Mouse (Mus musculus) stomach, embryonic 16.5 days (tissue): Measurements from ENCODE around the gene Gm42372. TPM values are rescaled to one million over a fixed set of nuclear protein-coding genes. Genes with fewer than 3 reads are reported as not detected.
"Not testable (repeated sequence)": the region's sequence is repeated elsewhere in the genome, so short reads cannot be mapped to it uniquely, and the experiment has no call there.

Experiments
- ATAC-seq: fragments of 200-750 bp; cut with Nextera tagmentation; 2 replicates; pipeline ENCODE4 v1.8.0; 2017; ENCODE audit warnings: moderate number of reproducible peaks, moderate TSS enrichment; ENCODE audit not compliant: insufficient read depth, low FRiP score
- H3K27ac ChIP-seq: fragments of 300-500 bp; sonication (generic); 2 replicates; pipeline ENCODE4 v1.5.1; 2014; ENCODE audit warnings: low read length
- H3K27me3 ChIP-seq: fragments of 300-500 bp; sonication (generic); 2 replicates; pipeline ENCODE4 v1.6.1; 2014; ENCODE audit warnings: low read length, control low read depth, mixed read lengths; ENCODE audit not compliant: control insufficient read depth, insufficient read depth
- H3K36me3 ChIP-seq: fragments of 300-500 bp; sonication (generic); 2 replicates; pipeline ENCODE4 v1.6.1; 2014; ENCODE audit warnings: low read length; ENCODE audit not compliant: control insufficient read depth, insufficient read depth
- H3K4me1 ChIP-seq: fragments of 300-500 bp; sonication (generic); 2 replicates; pipeline ENCODE4 v1.6.1; 2014; ENCODE audit warnings: low read length, control low read depth, mixed read lengths; ENCODE audit not compliant: control insufficient read depth, insufficient read depth
- H3K4me2 ChIP-seq: fragments of 300-500 bp; sonication (generic); 2 replicates; pipeline ENCODE4 v1.6.1; 2014; ENCODE audit warnings: low read depth, low read length, mixed read lengths
- H3K4me3 ChIP-seq: fragments of 300-500 bp; sonication (generic); replicated peaks from 2 replicates; pipeline ENCODE4 v1.5.1; 2014; ENCODE audit warnings: mild to moderate bottlenecking, low read length
- H3K9ac ChIP-seq: fragments of 300-500 bp; sonication (generic); 2 replicates; pipeline ENCODE4 v1.6.1; 2014; ENCODE audit warnings: low read length
- H3K9me3 ChIP-seq: fragments of 300-500 bp; sonication (generic); replicated peaks from 2 replicates; pipeline ENCODE4 v1.6.1; 2016; ENCODE audit warnings: low read length, control low read depth; ENCODE audit not compliant: control insufficient read depth
- WGBS: fragments of 180-500 bp; shearing (Covaris S2); extraction: QIAGEN DNeasy Blood & Tissue Kit; methylation state at CpG from one replicate; pipeline ENCODE4 v1.1.7; 2014; 5-methylcytosine and 5-hydroxymethylcytosine counted together
- polyA plus RNA-seq: library from polyadenylated mRNA; unstranded; fragments of >200 nt; fragmentation: Nextera tagmentation; extraction: Ambion mirVana; gene quantifications from 2 replicates; pipeline ENCODE4 v1.2.1, GENCODE M21; 2015

Gm42372 gene
- polyA plus RNA-seq, 1 experiment from 2014 or later, result 0.25 TPM

- 14% methylated on average over 53 of the region's 53 CpGs for WGBS
- H3K9me3 ChIP-seq, result no peaks in the 10 kb centered on the region
- no peaks in the 10 kb centered on the region for H3K36me3 ChIP-seq
- H3K27me3 ChIP-seq, result peaks cover 27% of the 10 kb centered on the region
- ATAC-seq, result no peak
- peaks cover 51% of the 10 kb centered on the region for H3K4me1 ChIP-seq
- peak overlapping the region; percentile 87 for H3K4me2 ChIP-seq
- H3K27ac ChIP-seq, result peak overlapping the region; percentile 38
- H3K9ac ChIP-seq, result peak overlapping the region; percentile 70
- H3K4me3 ChIP-seq, result peak overlapping the region; percentile 43
Measured at GRCm38 (mm10) chr7:16946441-16947348, 36.2 kb upstream of the Gm42372 start.

- Histone ChIP-seq H3K4me3 (peak overlapping the region; percentile 43), H3K9ac (peak overlapping the region; percentile 70), H3K9me3 (no peaks in the 10 kb centered on the region), H3K36me3 (no peaks in the 10 kb centered on the region), H3K27ac (peak overlapping the region; percentile 76), H3K27me3 (peaks cover 27% of the 10 kb centered on the region), H3K4me1 (peaks cover 51% of the 10 kb centered on the region), H3K4me2 (peak overlapping the region; percentile 87)
- no peak for ATAC-seq
- 24% methylated on average over 22 of the region's 22 CpGs for WGBS
Measured at GRCm38 (mm10) chr7:16947349-16947895, 35.5 kb upstream of the Gm42372 start.

- Histone ChIP-seq H3K36me3 (no peaks in the 10 kb centered on the region), H3K4me3 (no peak overlapping the region; the same call in 1 of the 2 replicates), H3K4me1 (peaks cover 51% of the 10 kb centered on the region), H3K27me3 (peaks cover 27% of the 10 kb centered on the region), H3K9ac (peak overlapping the region; percentile 55), H3K4me2 (peak overlapping the region; percentile 87), H3K27ac (peak overlapping the region; percentile 76), H3K9me3 (no peaks in the 10 kb centered on the region)
- 6% methylated on average over 4 of the region's 4 CpGs for WGBS
- ATAC-seq, result peak; percentile 22; the same call in 1 of the 2 replicates
Measured at GRCm38 (mm10) chr7:16947959-16948361, 34.9 kb upstream of the Gm42372 start.

- Histone ChIP-seq H3K4me1 (peaks cover 49% of the 10 kb centered on the region), H3K27me3 (peaks cover 27% of the 10 kb centered on the region), H3K9ac (no peak overlapping the region), H3K4me3 (no peak overlapping the region), H3K36me3 (no peaks in the 10 kb centered on the region), H3K4me2 (no peak overlapping the region), H3K27ac (no peak overlapping the region), H3K9me3 (no peaks in the 10 kb centered on the region)
- WGBS, result 74% methylated on average over 8 of the region's 8 CpGs
- ATAC-seq, result no peak
Measured at GRCm38 (mm10) chr7:16948923-16949458, 33.9 kb upstream of the Gm42372 start.

GRCm38 (mm10) chr7:16949908-16950841 is 32.7 kb upstream of the Gm42372 start:
- H3K27ac ChIP-seq, result no peak overlapping the region
- ATAC-seq, result peak; percentile 52; the same call in 1 of the 2 replicates
- 10% methylated on average over 29 of the region's 29 CpGs for WGBS
- peak overlapping the region; percentile 57 for H3K4me2 ChIP-seq
- no peaks in the 10 kb centered on the region for H3K36me3 ChIP-seq
- peaks cover 40% of the 10 kb centered on the region for H3K4me1 ChIP-seq
- H3K9ac ChIP-seq, result peak overlapping the region; percentile 59
- peak overlapping the region; percentile 35 for H3K4me3 ChIP-seq
- no peaks in the 10 kb centered on the region for H3K9me3 ChIP-seq
- peaks cover 22% of the 10 kb centered on the region for H3K27me3 ChIP-seq

- Histone ChIP-seq H3K4me2 (peak overlapping the region; percentile 17; the same call in 1 of the 2 replicates), H3K4me3 (no peak overlapping the region), H3K27ac (no peak overlapping the region), H3K9me3 (no peaks in the 10 kb centered on the region), H3K27me3 (peaks cover 13% of the 10 kb centered on the region), H3K4me1 (peaks cover 31% of the 10 kb centered on the region), H3K36me3 (no peaks in the 10 kb centered on the region), H3K9ac (no peak overlapping the region)
- 23% methylated on average over 18 of the region's 18 CpGs for WGBS
- ATAC-seq, result peak; percentile 63
Measured at GRCm38 (mm10) chr7:16950861-16951635, 31.8 kb upstream of the Gm42372 start.

- not testable (repeated sequence) for H3K27ac ChIP-seq, H3K9ac ChIP-seq, H3K4me3 ChIP-seq, H3K9me3 ChIP-seq, H3K36me3 ChIP-seq, H3K4me1 ChIP-seq, H3K27me3 ChIP-seq, ATAC-seq, H3K4me2 ChIP-seq
- WGBS, result 70% methylated on average over 2 of the region's 2 CpGs
Measured at GRCm38 (mm10) chr7:16953776-16954175, 29.1 kb upstream of the Gm42372 start.

GRCm38 (mm10) chr7:16955712-16956111 is 27.2 kb upstream of the Gm42372 start:
- H3K27ac ChIP-seq, result no peak overlapping the region
- no peaks in the 10 kb centered on the region for H3K4me1 ChIP-seq
- no peak overlapping the region for H3K9ac ChIP-seq
- 68% methylated on average over 4 of the region's 4 CpGs for WGBS
- no peak for ATAC-seq
- no peak overlapping the region for H3K4me3 ChIP-seq
- H3K9me3 ChIP-seq, result no peaks in the 10 kb centered on the region
- no peaks in the 10 kb centered on the region for H3K27me3 ChIP-seq
- H3K36me3 ChIP-seq, result no peaks in the 10 kb centered on the region
- no peak overlapping the region for H3K4me2 ChIP-seq
